Mouse (Mus musculus) heart, embryonic 13.5 days (tissue): ENCODE data around the gene Slc9a3r2. TPM values are rescaled to one million over a fixed set of nuclear protein-coding genes. Genes with fewer than 3 reads are reported as not detected.

Source experiments
- ATAC-seq: fragments of 200-750 bp; cut with Nextera tagmentation; 2 replicates; pipeline ENCODE4 v1.8.0; 2017; ENCODE audit warnings: moderate TSS enrichment; ENCODE audit not compliant: insufficient number of reproducible peaks, low FRiP score, low TSS enrichment; ENCODE audit errors: extremely low read depth
- H3K27ac ChIP-seq: fragments of 300-500 bp; sonication (generic); replicated peaks from 2 replicates; pipeline ENCODE4 v1.5.1; 2015; ENCODE audit warnings: moderate library complexity, mild to moderate bottlenecking, inconsistent platforms
- H3K27me3 ChIP-seq: fragments of 300-500 bp; sonication (generic); replicated peaks from 2 replicates; pipeline ENCODE4 v1.6.1; 2015; ENCODE audit warnings: mild to moderate bottlenecking, inconsistent platforms
- H3K36me3 ChIP-seq: fragments of 300-500 bp; sonication (generic); 2 replicates; pipeline ENCODE4 v1.6.1; 2015; ENCODE audit warnings: mild to moderate bottlenecking, inconsistent platforms
- H3K4me1 ChIP-seq: fragments of 300-500 bp; sonication (generic); 2 replicates; pipeline ENCODE4 v1.6.1; 2015; ENCODE audit warnings: inconsistent platforms
- H3K4me2 ChIP-seq: fragments of 300-500 bp; sonication (generic); 2 replicates; pipeline ENCODE4 v1.6.1; 2015; ENCODE audit warnings: inconsistent platforms, mild to moderate bottlenecking, moderate library complexity
- H3K4me3 ChIP-seq: fragments of 300-500 bp; sonication (generic); 2 replicates; pipeline ENCODE4 v1.5.1; 2015; ENCODE audit warnings: moderate library complexity, mild to moderate bottlenecking, inconsistent platforms
- H3K9ac ChIP-seq: fragments of 300-500 bp; sonication (generic); 2 replicates; pipeline ENCODE4 v1.6.1; 2015; ENCODE audit warnings: inconsistent platforms, mild to moderate bottlenecking, moderate library complexity
- H3K9me3 ChIP-seq: fragments of 300-500 bp; sonication (generic); 2 replicates; pipeline ENCODE4 v1.6.1; 2016; ENCODE audit warnings: inconsistent platforms
- WGBS: fragments of 180-500 bp; shearing (Covaris S2); methylation state at CpG from one replicate; pipeline ENCODE4 v1.1.7; 2015; ENCODE audit warnings: mixed read lengths; 5-methylcytosine and 5-hydroxymethylcytosine counted together
- polyA plus RNA-seq: library from polyadenylated mRNA; unstranded; fragments of >200 nt; fragmentation: Nextera tagmentation; extraction: Ambion mirVana; gene quantifications from 2 replicates; pipeline ENCODE4 v1.2.1, GENCODE M21; 2015

Gene Slc9a3r2
- polyA plus RNA-seq, 1 experiment from 2014 or later = 46.8 TPM

DNA sequence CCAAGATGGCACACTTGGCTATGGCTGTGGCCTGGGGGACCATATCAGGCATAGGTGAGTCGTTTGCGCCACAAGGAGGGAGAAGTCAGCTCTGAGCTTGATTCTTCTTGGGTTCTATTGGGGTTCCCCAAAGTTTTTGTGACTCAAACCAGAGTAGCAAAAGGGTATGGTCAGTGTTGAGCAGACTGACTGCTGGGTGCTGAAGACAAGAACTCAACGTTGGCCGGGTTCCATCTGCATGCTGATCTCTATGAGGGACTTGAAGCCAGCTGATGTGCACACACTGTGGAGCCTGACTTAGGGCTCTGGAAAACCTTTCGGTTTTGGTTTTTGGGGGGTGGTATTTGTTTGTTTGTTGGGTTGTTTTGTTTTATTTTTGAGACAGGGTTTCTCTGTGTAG lies 14.4 kb downstream of the Slc9a3r2 start:
- peaks cover 50% of the 10 kb centered on the region for H3K27me3 ChIP-seq
- H3K4me3 ChIP-seq = no peak overlapping the region
- WGBS = 86% methylated on average over 5 of the region's 5 CpGs
- no peak overlapping the region for H3K4me2 ChIP-seq
- peaks cover 30% of the 10 kb centered on the region for H3K36me3 ChIP-seq
- no peak overlapping the region for H3K27ac ChIP-seq
- H3K4me1 ChIP-seq = peaks cover 64% of the 10 kb centered on the region
- H3K9ac ChIP-seq = no peak overlapping the region
- ATAC-seq = no peak
- no peaks in the 10 kb centered on the region for H3K9me3 ChIP-seq

DNA sequence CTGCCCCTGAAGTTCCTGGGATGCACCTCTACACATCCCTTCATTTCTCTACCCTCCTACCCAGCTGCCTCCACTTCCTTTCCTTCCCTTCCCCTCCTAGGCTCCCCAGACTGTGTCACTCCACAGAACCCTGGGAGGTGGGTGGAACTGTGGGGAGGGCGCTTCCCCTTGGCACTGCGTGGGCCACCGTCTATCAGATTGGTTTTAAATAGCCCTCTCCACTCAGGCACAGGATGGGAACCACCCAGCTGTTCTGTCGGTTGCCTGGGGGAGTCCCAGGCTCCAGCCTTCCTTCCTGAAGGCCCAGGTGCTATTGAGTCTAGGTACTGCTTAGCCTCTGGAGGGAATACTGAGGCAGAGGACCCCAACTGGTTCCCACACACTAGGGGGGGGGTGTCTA lies 15.1 kb downstream of the Slc9a3r2 start:
- Histone ChIP-seq H3K27me3 (peaks cover 50% of the 10 kb centered on the region), H3K9me3 (no peaks in the 10 kb centered on the region), H3K27ac (no peak overlapping the region), H3K4me2 (no peak overlapping the region), H3K9ac (no peak overlapping the region), H3K4me1 (peaks cover 60% of the 10 kb centered on the region), H3K4me3 (no peak overlapping the region), H3K36me3 (peaks cover 30% of the 10 kb centered on the region)
- no peak for ATAC-seq
- 45% methylated on average over 4 of the region's 4 CpGs for WGBS

- peak overlapping the region; percentile 86 for H3K9ac ChIP-seq
- 90% methylated on average over 11 of the region's 11 CpGs for WGBS
- H3K4me2 ChIP-seq = peak overlapping the region; percentile 96; the same call in 1 of the 2 replicates
These were observed 16.3 kb downstream of the Slc9a3r2 start for GRCm38 (mm10) chr17:24633831-24634230.

DNA sequence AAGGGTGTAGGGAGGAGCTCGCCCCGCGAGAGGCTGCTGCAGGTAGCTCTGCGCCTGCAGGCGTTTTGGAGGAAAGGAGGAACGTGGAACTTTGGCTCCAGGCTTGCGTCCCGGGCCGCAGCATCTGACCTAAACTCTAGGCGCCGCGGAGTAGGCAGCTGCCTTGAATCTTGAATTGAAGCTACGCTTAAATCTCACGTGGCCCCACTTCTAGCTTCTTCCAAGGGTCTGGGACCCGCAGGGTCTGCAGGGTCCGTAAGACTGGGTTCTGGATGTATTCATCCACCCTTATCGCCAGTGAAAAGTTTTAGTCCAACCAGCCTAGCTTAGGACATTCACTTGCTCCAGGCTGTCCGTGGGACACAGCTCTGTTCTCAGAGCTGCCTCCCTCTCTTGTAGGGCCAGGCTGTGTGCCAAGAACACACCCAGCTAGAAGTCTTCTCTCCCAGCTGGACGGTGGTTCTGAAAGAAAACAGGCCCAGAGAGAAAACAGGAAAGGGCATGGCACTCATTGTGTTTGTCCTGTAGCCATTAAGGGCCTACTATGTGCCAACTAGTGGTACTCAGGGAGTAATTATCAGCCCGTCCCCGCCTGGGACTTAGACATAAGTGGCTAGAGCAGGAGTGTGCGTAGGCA lies 17.2 kb downstream of the Slc9a3r2 start:
- H3K4me1 ChIP-seq = peaks cover 49% of the 10 kb centered on the region
- peak overlapping the region; percentile 92 for H3K27ac ChIP-seq
- H3K9me3 ChIP-seq = no peaks in the 10 kb centered on the region
- H3K4me2 ChIP-seq = peak overlapping the region; percentile 96
- WGBS = 9% methylated on average over 22 of the region's 22 CpGs
- H3K27me3 ChIP-seq = peaks cover 32% of the 10 kb centered on the region
- H3K4me3 ChIP-seq = peak overlapping the region; percentile 68
- peaks cover 32% of the 10 kb centered on the region for H3K36me3 ChIP-seq
- peak overlapping the region; percentile 86 for H3K9ac ChIP-seq
- ATAC-seq = no peak

More at GRCm38 (mm10) chr17:24633831-24634230, 16.3 kb downstream of the Slc9a3r2 start:
- peaks cover 32% of the 10 kb centered on the region for H3K36me3 ChIP-seq
- H3K4me1 ChIP-seq = peaks cover 49% of the 10 kb centered on the region
- H3K27ac ChIP-seq = peak overlapping the region; percentile 92
- peaks cover 41% of the 10 kb centered on the region for H3K27me3 ChIP-seq
- no peak for ATAC-seq
- H3K9me3 ChIP-seq = no peaks in the 10 kb centered on the region
- no peak overlapping the region for H3K4me3 ChIP-seq

- H3K36me3 ChIP-seq = peaks cover 38% of the 10 kb centered on the region
- H3K9me3 ChIP-seq = no peaks in the 10 kb centered on the region
- WGBS = 1% methylated on average over 51 of the region's 51 CpGs
- H3K27ac ChIP-seq = peak within 1 kb of the TSS; percentile 92
- peak within 1 kb of the TSS; percentile 96 for H3K4me2 ChIP-seq
- ATAC-seq = 0 out of 2 replicates have a peak, but pooled peaks have one; percentile 32
- H3K9ac ChIP-seq = peak within 1 kb of the TSS; percentile 86
- peak within 1 kb of the TSS; percentile 68 for H3K4me3 ChIP-seq
- H3K27me3 ChIP-seq = peaks cover 27% of the 10 kb centered on the region
- H3K4me1 ChIP-seq = peaks cover 46% of the 10 kb centered on the region
These were observed 17.8 kb downstream of the Slc9a3r2 start, which contains the start of the genes Tsc2 and Nthl1 for GRCm38 (mm10) chr17:24632167-24632812. Gene Tsc2, minus strand, starts transcription at chr17:24632630. Gene Nthl1, plus strand, starts transcription at chr17:24632680.

- Histone ChIP-seq H3K4me2 (no peak overlapping the region), H3K9me3 (no peaks in the 10 kb centered on the region), H3K27ac (no peak overlapping the region), H3K36me3 (peaks cover 61% of the 10 kb centered on the region), H3K27me3 (peaks cover 12% of the 10 kb centered on the region), H3K4me3 (no peak overlapping the region), H3K4me1 (peaks cover 30% of the 10 kb centered on the region), H3K9ac (no peak overlapping the region)
- ATAC-seq = no peak
- WGBS = 84% methylated on average over 14 of the region's 14 CpGs
These were observed 20.1 kb downstream of the Slc9a3r2 start for GRCm38 (mm10) chr17:24630072-24630471.

DNA sequence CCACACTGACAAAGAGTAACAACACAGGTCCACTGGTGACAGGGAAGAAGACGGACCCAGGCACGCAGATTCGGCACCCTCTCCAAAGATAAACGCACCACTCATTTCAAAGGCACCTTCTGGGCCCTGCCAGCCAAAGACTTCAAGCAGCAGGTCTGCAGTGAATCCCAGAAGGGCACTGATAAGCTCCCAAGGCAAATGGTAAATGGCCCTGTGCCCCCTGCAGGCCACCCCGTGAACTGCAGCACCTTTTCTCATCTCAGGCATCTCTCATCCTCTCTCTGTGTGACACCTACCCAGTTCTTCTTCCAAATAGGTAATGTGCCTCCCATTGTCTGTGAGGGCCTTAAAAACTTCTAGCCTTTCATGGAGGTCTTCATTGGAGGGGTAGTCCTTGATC lies 21.5 kb downstream of the Slc9a3r2 start:
- WGBS = 18% methylated on average over 5 of the region's 5 CpGs
- no peak overlapping the region for H3K4me2 ChIP-seq
- no peak overlapping the region for H3K4me3 ChIP-seq
- H3K27ac ChIP-seq = no peak overlapping the region
- H3K9ac ChIP-seq = no peak overlapping the region
- ATAC-seq = no peak
- H3K9me3 ChIP-seq = no peaks in the 10 kb centered on the region
- H3K36me3 ChIP-seq = peaks cover 75% of the 10 kb centered on the region
- peaks cover 21% of the 10 kb centered on the region for H3K4me1 ChIP-seq
- no peaks in the 10 kb centered on the region for H3K27me3 ChIP-seq

DNA sequence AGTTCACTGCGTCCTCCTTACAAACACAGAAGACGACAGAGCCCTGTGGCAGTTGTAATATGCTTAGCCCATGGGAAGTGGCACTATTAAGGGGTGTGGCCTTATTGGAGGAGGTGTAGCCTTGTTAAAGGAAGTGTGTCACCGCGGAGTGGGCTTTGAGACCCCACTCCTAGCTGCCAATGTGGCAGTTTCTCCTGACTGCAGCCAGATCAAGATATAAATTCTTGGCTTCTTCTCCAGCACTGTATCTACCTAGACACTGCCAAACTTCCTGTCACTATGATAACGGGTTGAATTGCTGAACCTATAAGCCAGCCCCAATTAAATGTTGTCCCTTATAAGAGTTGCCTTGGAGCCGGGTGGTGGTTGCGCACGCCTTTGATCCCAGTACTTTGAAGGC lies 24.7 kb downstream of the Slc9a3r2 start:
- Histone ChIP-seq H3K4me3 (no peak overlapping the region), H3K9ac (no peak overlapping the region), H3K36me3 (peaks cover 99% of the 10 kb centered on the region), H3K27ac (no peak overlapping the region), H3K27me3 (no peaks in the 10 kb centered on the region), H3K9me3 (no peaks in the 10 kb centered on the region), H3K4me1 (peaks cover 4% of the 10 kb centered on the region), H3K4me2 (no peak overlapping the region)
- WGBS = 91% methylated on average over 8 of the region's 8 CpGs
- ATAC-seq = no peak

DNA sequence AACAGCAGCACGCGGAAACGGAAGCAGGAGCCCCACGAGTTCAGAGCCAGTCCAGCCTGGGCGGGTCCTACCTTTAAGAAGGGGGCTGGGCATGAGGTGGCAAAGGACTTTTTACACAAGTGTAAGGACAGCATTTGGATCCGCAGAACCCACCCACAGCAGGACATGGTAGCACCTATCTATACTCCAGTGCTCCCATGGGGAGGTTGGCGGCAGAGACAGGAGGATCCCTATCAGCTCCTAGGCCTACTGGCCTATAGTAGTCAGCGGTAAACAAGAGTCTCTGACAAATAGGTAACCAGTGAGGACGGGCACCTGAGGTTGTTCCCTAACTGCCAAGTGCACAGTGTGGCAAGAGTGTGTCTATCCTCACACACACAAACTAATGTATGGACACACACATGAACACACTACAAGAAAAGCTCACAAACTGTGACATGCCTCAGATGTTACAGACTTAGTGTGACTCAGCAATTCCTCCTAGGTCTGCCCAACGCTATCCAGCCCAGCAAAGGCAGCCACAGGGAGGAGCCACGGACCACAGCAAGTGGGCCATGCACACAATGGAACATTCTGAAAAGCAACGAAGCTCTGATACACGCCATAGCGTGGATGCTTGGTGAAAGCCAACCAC lies 32.4 kb downstream of the Slc9a3r2 start:
- no peaks in the 10 kb centered on the region for H3K9me3 ChIP-seq
- H3K4me2 ChIP-seq = no peak overlapping the region
- peak; percentile 51; the same call in 1 of the 2 replicates for ATAC-seq
- H3K27ac ChIP-seq = peak overlapping the region; percentile 44; the same call in 1 of the 2 replicates
- 75% methylated on average over 14 of the region's 14 CpGs for WGBS
- no peak overlapping the region for H3K4me3 ChIP-seq
- H3K9ac ChIP-seq = peak overlapping the region; percentile 37; the same call in 1 of the 2 replicates
- H3K4me1 ChIP-seq = no peaks in the 10 kb centered on the region
- no peaks in the 10 kb centered on the region for H3K27me3 ChIP-seq
- H3K36me3 ChIP-seq = peaks cover 94% of the 10 kb centered on the region

DNA sequence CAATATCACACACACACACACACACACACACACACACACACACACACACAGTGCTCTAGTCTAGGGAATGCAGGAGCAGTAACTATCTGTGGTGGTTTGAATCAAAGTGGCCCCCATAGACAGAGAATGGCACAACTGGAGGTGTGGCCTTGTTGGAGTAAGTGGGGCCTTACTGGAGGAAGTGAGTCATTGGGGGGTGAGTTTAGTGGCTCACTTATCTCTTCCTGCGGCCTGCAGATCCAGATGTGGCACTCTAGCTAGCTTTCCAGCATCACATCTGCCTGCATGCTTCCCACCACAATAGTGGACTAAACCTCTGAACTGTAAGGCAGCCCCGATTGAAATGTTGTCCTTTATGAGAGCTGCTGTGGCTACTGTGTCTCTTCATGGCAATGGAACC lies 39.4 kb downstream of the Slc9a3r2 start:
- Histone ChIP-seq H3K27me3 (no peaks in the 10 kb centered on the region), H3K9ac (no peak overlapping the region), H3K4me2 (no peak overlapping the region), H3K36me3 (peaks cover 76% of the 10 kb centered on the region), H3K9me3 (no peaks in the 10 kb centered on the region), H3K4me3 (no peak overlapping the region), H3K4me1 (peaks cover 11% of the 10 kb centered on the region), H3K27ac (peak overlapping the region; percentile 24; the same call in 1 of the 2 replicates)
- WGBS = 49% methylated on average over 2 of the region's 2 CpGs
- no peak for ATAC-seq

DNA sequence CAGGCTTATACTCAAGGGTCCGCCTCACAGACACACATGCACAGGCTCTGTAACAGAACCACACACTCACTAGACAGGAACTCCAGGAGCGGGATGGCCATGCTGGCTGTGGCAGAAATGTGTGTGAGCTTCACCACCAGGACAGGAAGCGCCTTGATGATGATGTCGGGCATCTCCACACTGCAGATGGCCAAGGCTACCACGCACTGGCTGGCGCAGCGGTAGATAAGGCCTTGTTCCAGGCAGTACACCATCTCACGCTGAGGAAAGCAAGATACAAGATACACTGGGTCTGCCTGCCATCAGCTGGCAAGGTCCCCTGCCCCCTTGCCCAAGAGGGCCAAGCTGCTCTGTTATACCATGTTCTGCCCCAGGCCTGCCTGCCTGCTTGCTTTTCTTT lies 41.3 kb downstream of the Slc9a3r2 start:
- WGBS = 83% methylated on average over 8 of the region's 8 CpGs
- H3K36me3 ChIP-seq = peaks cover 76% of the 10 kb centered on the region

More for the DNA sequence above, 41.3 kb downstream of the Slc9a3r2 start:
- Histone ChIP-seq H3K27ac (no peak overlapping the region), H3K27me3 (no peaks in the 10 kb centered on the region), H3K4me2 (no peak overlapping the region), H3K4me3 (no peak overlapping the region), H3K4me1 (peaks cover 11% of the 10 kb centered on the region), H3K9me3 (no peaks in the 10 kb centered on the region), H3K9ac (no peak overlapping the region)
- ATAC-seq = no peak
